Mouse (Mus musculus): ENCODE results near the gene Phxr2. TPM values are rescaled to one million over a fixed set of nuclear protein-coding genes. Genes with fewer than 3 reads are reported as not detected.

Gene Phxr2
- total RNA-seq, 1 experiment from 2014 or later = not detected

DNA sequence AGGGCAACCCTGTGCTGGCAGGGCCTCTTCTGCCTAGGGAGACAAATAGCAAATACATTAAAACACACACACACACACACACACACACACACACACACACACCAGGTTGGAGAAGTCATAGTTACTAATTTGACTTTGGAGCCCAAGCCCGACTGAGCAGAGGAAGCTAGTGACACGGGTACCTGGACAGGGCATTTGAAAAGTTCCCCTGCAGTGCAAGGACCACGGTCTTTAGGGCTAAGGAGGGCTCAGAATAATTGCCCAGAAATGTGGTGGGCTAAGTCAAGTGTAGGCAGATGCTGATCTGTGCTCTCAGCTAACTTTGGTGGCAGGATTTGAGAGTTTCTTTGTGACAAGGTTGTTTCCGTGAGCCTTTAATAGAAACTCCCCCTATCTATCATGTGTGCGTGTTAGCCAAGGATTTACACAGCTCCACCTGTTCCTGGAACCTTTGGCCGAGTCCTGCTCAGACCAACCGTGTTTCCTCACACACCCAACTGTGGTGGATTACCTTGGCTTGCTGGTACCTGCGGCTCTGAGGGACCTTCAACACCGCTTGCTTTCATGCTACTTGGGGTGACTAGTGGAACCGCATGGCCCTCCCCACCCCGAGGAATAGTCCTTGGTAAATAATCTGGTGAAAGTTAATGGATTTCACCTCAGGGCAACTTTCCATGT lies 6.6 kb upstream of the Phxr2 start:
- DNase-seq = no peak

DNA sequence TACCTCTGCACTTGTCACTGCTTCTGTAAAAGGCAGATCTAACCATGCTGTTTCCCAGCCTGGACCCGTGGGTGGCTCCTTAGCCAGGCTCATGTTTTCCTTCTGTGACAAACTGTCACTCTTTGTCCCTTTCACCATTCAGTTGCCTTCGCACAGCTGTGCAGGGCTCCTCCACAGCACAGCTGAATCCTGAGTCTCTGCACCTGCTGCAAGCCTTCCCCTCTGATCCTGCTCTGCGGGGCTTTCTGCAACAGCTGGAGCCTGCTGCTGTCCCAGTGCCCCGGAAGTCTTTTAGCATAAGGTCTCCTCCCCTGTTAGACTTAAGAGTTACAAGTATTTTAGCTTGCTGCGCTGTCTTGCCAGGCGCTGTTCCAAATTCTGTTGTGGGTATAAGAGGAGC lies 6.1 kb upstream of the Phxr2 start:
- DNase-seq = no peak

GRCm38 (mm10) chr10:99131298-99131697 lies 5.2 kb upstream of the Phxr2 start:
- no peak for DNase-seq

GRCm38 (mm10) chr10:99130611-99131010 lies 4.5 kb upstream of the Phxr2 start:
- no peak for DNase-seq

DNA sequence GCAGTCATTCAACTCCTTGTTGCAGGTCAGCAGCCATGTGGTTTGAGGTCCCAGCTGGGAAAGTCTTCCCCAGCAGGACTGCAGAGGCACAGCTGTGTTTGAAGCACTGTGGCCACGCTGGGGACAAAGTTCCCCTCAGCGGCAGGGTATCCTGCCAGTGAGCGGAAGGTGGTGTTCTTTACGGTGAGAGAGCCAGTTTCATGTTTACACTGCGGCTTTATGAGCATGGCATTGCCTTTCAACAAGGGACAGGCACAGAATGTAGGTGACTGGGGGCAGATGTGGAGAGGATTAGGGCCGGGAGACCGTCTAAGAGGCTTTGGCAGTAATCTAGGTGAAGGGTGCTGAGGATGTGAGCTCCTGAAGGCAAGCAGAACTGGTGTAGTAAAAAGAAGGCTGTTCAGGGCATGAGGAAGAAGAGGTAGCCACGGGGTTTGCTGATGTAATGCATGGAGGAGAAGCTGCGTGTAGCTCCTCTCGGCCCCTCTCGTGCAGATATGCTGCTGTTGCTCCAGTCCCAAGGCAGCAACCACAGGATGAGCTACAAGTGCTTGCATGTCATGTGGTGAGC lies 1.7 kb upstream of the Phxr2 start:
- no peak for DNase-seq

DNA sequence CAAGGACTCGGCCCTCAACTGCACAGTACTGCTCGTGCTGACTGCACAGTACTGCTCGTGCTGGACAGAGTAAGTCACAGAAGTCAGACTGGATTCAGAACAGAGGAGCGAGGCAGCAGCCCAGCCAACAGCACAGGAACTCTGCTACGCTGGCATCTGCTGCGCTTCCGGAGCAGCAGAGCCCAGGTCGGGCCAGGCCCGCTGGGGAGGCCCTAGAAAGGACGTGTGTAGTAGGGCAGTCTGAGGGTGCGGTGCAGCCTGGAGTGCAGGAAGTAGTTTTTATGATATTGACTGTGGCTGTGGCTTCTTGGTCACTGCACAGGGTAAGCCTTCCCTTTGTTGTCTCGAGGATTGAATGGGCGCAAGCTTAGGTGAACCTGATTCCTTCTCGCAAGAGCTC lies 829 bp upstream of the Phxr2 start:
- DNase-seq = no peak

- no peak for DNase-seq
These were observed 6.7 kb downstream of the Phxr2 start for GRCm38 (mm10) chr10:99119471-99119870.

DNA sequence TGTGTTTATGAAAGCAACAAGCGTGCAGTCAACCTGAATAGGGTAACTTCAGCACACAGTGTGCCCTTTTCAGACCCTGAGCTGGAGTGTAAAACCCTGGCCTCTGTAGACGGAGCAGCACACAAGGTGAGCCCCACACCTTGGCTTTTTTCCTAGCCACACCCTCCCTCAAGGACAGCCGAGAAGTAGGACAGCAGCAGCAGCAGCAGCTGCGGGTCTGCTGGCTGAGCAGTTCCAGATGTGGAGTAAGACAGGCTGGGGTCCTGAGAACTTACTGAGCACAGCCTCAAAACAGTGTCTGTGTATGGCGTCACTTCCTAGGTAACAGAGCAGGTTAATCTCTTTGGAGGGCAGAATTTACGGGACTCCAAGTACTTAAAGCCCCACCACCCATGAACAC lies 7.4 kb downstream of the Phxr2 start:
- no peak for DNase-seq

DNA sequence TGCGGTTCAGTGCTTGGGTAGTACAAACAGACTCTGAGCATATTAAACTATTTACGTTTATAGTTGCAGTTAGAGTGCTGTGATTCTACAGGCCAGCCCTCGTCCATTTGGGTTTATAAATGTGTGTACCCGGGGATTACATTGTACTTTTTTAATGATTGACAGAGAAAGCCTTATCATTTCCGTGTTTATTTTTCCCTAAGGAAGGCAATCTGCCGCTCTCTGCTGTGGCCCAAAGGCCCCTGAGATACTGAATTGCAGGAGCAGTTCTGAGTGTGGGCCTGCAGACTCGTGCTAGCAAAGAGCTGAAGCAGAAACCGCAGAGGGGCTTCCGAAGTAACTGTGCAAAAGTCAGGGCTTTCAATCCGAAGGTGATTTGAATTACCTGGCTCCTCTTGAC lies 8.2 kb downstream of the Phxr2 start:
- no peak for DNase-seq

DNA sequence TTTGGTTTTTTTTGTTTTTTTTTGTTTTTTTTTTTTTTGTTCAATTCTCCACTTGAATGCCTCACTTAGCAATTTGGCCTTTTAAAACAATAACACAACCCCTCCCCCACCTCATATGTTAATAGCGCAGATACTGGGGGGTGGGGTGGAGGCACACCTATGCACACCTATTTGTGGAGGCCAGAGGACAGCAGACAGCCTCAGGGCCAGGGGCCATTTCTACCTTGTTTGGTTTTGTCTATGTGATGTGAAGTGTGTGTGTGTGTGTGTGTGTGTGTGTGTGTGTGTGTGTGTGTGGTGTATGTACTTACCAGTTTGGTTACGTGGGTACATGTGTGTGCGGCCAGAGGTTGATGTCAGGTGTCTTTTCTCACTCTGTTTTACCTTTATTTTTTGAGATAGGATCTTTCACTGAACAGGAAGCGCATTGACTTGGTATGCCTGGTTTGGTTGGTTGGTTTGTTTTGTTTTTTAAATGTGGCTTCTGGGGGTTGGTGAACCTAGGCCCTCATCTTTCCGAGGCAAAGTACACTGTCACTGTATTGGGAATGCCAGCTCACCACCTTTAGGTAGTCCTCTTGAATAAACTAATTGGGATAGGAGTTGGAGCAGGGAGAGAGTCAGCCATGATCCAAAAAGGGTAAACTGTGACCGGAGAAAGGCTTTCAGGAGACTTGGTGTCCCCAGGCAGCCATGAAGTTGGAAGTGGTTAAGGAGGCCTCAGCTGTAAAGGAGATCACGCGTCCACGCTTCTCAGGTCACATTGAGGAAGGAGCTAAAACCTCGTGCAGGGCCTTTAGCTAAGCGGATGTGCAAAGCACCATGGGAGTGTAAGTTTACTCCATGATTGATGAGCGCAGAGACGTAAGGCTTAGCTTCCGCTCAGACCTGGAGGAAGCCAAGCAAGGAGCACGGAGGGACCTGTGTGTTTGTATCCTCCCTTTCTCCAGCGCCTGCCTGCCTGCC lies 9.2 kb downstream of the Phxr2 start:
- DNase-seq = no peak

DNA sequence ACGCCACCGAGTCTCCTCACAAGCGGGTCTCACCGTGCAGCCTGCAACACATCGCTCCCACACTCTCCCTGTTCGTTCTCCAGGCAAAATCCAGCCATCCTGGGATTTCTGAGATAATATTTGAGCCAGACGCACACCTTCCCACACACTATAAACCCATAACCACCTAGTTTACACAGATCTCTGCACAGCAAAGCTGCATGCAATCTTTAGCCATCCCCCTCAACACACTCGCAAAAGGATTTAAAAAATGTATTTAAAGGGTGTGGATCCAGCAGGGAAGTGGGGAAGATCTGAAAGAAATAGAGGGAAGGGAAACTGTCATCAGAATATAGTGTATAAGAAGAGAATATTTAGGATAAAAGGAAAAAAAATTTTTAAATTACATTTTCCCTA lies 9.9 kb downstream of the Phxr2 start:
- DNase-seq = no peak

GRCm38 (mm10) chr10:99115471-99116236 lies 10.5 kb downstream of the Phxr2 start:
- no peak for DNase-seq

- no peak for DNase-seq
These were observed 11.8 kb downstream of the Phxr2 start for GRCm38 (mm10) chr10:99114295-99114694.

DNA sequence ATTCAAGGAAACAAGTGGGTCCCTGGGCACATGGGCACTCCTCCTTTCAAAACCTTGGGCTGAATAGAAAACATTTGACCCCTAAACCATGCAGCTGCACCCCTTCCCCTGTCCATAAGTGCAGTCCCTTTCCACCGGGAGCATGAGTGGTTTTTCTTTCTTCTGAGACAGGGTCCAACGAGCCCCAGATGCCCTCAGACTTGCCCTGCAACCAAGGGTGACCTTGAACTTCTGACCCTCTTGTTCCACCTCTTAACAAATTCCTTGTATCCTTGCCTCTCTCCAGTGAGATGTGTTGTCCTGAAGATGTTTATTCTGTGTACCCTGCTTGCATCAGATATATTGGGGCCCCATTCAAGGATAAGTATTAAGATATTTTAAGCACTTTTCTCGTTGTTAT lies 12.6 kb downstream of the Phxr2 start:
- no peak for DNase-seq

- no peak for DNase-seq
These were observed 17.6 kb downstream of the Phxr2 start for GRCm38 (mm10) chr10:99108431-99108982.

GRCm38 (mm10) chr10:99107964-99108363 lies 18.2 kb downstream of the Phxr2 start, which contains the start of gene Galnt4:
Gene Galnt4, plus strand, starts transcription at chr10:99108159.
- DNase-seq = peak; percentile 74

GRCm38 (mm10) chr10:99106703-99107631 lies 19.2 kb downstream of the Phxr2 start, which contains the start of gene Poc1b:
Gene Poc1b, plus strand, starts transcription at chr10:99107036.
- DNase-seq = peak; percentile 87

DNA sequence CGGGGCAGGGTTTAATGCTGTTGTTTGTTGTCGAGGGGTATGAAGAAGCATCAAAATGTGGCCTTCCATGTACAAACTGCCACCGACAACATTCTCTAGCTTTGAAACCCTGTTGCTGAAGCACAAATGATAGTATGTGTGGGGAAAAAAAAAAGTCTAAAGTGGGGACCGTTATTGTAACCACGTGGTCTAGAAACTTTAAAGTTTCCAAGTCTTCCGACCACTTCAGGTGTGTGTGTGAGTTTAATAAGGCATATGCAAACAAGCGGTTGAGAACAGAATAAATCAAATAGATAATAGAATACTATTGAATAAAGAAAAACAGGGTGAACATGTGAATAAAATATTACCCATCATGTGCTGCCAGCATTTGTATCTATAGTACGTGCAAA lies 19.8 kb downstream of the Phxr2 start:
- no peak for DNase-seq

GRCm38 (mm10) chr10:99105522-99105921 lies 20.6 kb downstream of the Phxr2 start:
- DNase-seq = no peak

DNA sequence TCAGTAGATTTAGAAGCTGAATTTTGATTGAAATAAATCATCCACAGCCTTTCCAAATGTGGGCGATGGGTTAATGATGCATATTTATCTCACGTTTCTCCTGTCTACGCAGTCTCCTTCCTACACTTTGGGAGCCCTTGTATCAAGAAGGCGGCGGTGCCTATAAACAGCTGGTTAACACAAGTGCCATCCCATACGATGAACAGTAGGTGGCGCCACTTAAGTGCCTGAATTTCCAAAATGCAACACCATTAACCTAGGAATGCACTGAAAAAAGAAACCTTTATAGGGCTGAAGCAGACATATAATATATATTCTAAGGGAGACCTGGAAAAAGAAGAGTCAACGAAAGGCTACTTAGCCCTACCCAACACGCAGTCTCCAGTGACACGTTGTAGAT lies 28.8 kb downstream of the Phxr2 start:
- peak; percentile 45 for DNase-seq

DNA sequence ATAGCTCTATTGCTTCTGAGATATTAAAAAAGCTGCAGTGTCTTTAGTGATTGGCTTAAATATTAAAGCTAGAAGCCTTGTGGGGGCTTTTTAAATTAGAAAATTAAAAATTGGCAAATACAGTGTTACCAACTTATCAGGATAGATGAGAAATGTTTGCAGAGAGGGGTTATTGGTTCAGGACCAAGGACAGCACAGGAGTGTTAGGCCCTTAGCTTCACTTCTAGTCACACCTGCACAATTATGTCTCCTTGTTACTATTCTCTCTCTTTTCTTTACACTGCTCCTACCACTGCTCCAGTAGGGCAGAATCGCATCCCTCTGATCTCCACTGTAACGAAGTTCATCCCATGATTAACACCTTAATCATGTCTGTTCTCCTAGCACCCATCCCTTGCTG lies 31.0 kb downstream of the Phxr2 start:
- no peak for DNase-seq

All from adrenal gland, postnatal 25 days (tissue).